In the genomic region with DNA sequence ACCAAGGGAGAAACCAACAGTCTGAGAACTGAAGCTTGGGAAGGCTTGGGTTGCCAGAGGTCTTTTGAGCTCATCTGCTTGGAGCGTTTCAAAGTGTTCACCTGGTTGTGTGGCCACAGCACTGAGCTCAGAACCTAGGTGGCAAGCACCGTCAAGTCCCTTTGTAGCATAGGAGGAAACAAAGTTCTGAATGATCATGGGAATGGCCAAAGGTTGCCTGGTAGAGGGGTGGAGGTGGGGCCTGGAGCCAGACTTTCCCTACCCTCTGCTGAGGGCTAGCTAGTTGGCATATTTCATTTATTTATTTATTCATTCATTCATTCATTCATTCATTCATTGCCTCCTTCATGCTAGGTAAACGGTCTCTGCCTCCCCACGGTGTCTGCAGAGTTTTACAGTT, we compare ENCODE assay signal across 32 mouse cellular contexts.
DNase-seq lines count a peak whose midpoint lies in the region; ATAC-seq and TF ChIP-seq lines count a peak whose summit lies in the region.
"Had no signal": no experiment of that assay in that cellular context is flagged by ENCODE, and none has a peak within 500 bp of the region (broad histone marks: within the 10 kb centered on the region; RNA-seq: fewer than 3 reads in every experiment).

No protein-coding gene starts in this region.

- peak; percentile 46 for DNase-seq in kidney, adult 11 months
- no peak for DNase-seq in kidney, postnatal 4 days
- DNase-seq in kidney, adult 8-10 months, result peak; percentile 57 to 63
- no peak for DNase-seq in urinary bladder, postnatal 4 days (ENCODE audit: low spot score in 2 of 2)
- no peak for DNase-seq in thymus, postnatal 10 days (ENCODE audit: low spot score in 2 of 2)
- DNase-seq: adrenal gland, postnatal 14 days; cerebellum, adult 11 months; cerebellum, adult 9-10 months; cerebellum, postnatal 36 days; gastrocnemius, adult 2 months; gastrocnemius, postnatal 36 days; heart, adult 18-20 months; heart, postnatal 36 days; left cerebral cortex, postnatal 4 days; lung, adult 2 months; midbrain, embryonic 14.5 days; retina, postnatal 1 day; right cerebral cortex, postnatal 25 days; spleen, adult 18-20 months; thymus, adult 18-20 months; thymus, postnatal 36 days had no signal

- no peak for ATAC-seq in kidney, embryonic 16.5 days (ENCODE audit: low FRiP score, low TSS enrichment)
- ATAC-seq: CD4-positive, CD25-positive, alpha-beta regulatory T cell, adult 4 months; forebrain, embryonic 16.5 days; hindbrain, postnatal 0 days had no signal

- H3K27me3 ChIP-seq in kidney, embryonic 16.5 days (ENCODE audit: insufficient read depth, low read length), result peaks cover 16% of the 10 kb centered on the region; the same call in 1 of the 2 replicates
- no peaks in the 10 kb centered on the region for H3K27me3 ChIP-seq in small intestine, adult 2 months (ENCODE audit: control insufficient read depth, insufficient read depth, low read length)

- no peak overlapping the region for H3K4me2 ChIP-seq in kidney, embryonic 16.5 days (replicated peaks; ENCODE audit: low read depth, low read length)
- H3K4me2 ChIP-seq: hindbrain, embryonic 12.5 days; neural tube, embryonic 15.5 days had no signal

- H3K4me1 ChIP-seq in kidney, embryonic 16.5 days (ENCODE audit: insufficient read depth, low read length), result peaks cover 55% of the 10 kb centered on the region
- peaks cover 70% of the 10 kb centered on the region for H3K4me1 ChIP-seq in small intestine, adult 2 months (ENCODE audit: control insufficient read depth, insufficient read depth, insufficient read length, low read length)

- H3K4me3 ChIP-seq in kidney, embryonic 16.5 days (ENCODE audit: low read length), result no peak overlapping the region
- no peak overlapping the region for H3K4me3 ChIP-seq in small intestine, adult 2 months (ENCODE audit: low read depth, low read length)
- H3K4me3 ChIP-seq: erythroblast, embryonic 14.5 days; gastrocnemius, adult 2 months; hindbrain, embryonic 12.5 days; neural tube, embryonic 15.5 days had no signal

- TF ChIP-seq POLR2A in small intestine, adult 2 months (IDR thresholded peaks at IDR 0.05; ENCODE audit: low read depth, low read length), result no peak

- H3K9me3 ChIP-seq in kidney, embryonic 16.5 days (ENCODE audit: low read length), result 0 out of 2 replicates have a peak, but pooled peaks cover 6% of the 10 kb centered on the region
- H3K9me3 ChIP-seq: hindbrain, embryonic 12.5 days; neural tube, embryonic 15.5 days had no signal

- 86% methylated on average over 4 of the region's 4 CpGs for WGBS in kidney, embryonic 16.5 days
- WGBS in small intestine, adult 2 months, result 39% methylated on average over 4 of the region's 4 CpGs

- no peak overlapping the region for H3K9ac ChIP-seq in kidney, embryonic 16.5 days (replicated peaks; ENCODE audit: low read length)
- H3K9ac ChIP-seq: hindbrain, embryonic 12.5 days; liver, embryonic 14.5 days; neural tube, embryonic 15.5 days had no signal

- no peaks in the 10 kb centered on the region for H3K36me3 ChIP-seq in kidney, embryonic 16.5 days (ENCODE audit: insufficient read depth, low read length)
- no peaks in the 10 kb centered on the region for H3K36me3 ChIP-seq in small intestine, adult 2 months (ENCODE audit: control insufficient read depth, insufficient read depth, low read length)
- H3K36me3 ChIP-seq: hindbrain, embryonic 12.5 days; neural tube, embryonic 15.5 days had no signal

- 0 out of 2 replicates have a peak overlapping the region, but pooled peaks have one; percentile 13 for H3K27ac ChIP-seq in kidney, embryonic 16.5 days (ENCODE audit: low read length)
- peak overlapping the region; percentile 38; the same call in 1 of the 2 replicates for H3K27ac ChIP-seq in small intestine, adult 2 months (ENCODE audit: insufficient read depth, low read depth, low read length)
- H3K27ac ChIP-seq: gastrocnemius, adult 2 months; hindbrain, embryonic 12.5 days; hindbrain, postnatal 0 days; kidney, postnatal 0 days; liver, embryonic 14.5 days; neural tube, embryonic 15.5 days; stomach, postnatal 0 days had no signal

- no peak for TF ChIP-seq CTCF in small intestine, adult 2 months (IDR thresholded peaks at IDR 0.05; ENCODE audit: extremely low read depth, insufficient read length, insufficient replicate concordance, low read depth, low read length)

Comparison
In these comparisons a context has a peak if more than half of its experiments do, and no peak if none do; other contexts are left out.
1. DNase-seq: peak in kidney, adult 11 months (single experiment) and kidney, adult 8-10 months (2 of 2); none in kidney, postnatal 4 days (0 of 2), urinary bladder, postnatal 4 days (0 of 2) and thymus, postnatal 10 days (0 of 2).